Mouse (Mus musculus): ENCODE data around the gene Dnajc30. TPM values are rescaled to one million over a fixed set of nuclear protein-coding genes. Genes with fewer than 3 reads are reported as not detected.
A peak's percentile ranks its signal among the peaks of the same experiment; 100 is the strongest.

Gene Dnajc30
- polyA plus RNA-seq (2012; ENCODE audit: insufficient read depth, low replicate concordance), result 42.1 and 116 TPM in 2 replicates

- TF ChIP-seq GATA1 (IDR thresholded peaks at IDR 0.05; ENCODE audit: borderline replicate concordance, low read length) (no peak), FLI1 (IDR thresholded peaks at IDR 0.05; ENCODE audit: low read length) (no peak)
- H3K4me1 ChIP-seq, result peaks cover 39% of the 10 kb centered on the region
- peaks cover 64% of the 10 kb centered on the region for H3K36me3 ChIP-seq (replicated peaks; ENCODE audit: low read length)
- H3K27me3 ChIP-seq (replicated peaks), result no peaks in the 10 kb centered on the region
- 0 out of 2 replicates have a peak, but pooled peaks cover 4% of the 10 kb centered on the region for H3K9me3 ChIP-seq
- peak within 1 kb of the TSS; percentile 96 for H3K4me3 ChIP-seq (replicated peaks)
These were observed at the start of gene Dnajc30 for GRCm38 (mm10) chr5:135063629-135064381. Gene Dnajc30, plus strand, starts transcription at chr5:135064202.

GRCm38 (mm10) chr5:135015497-135015896, 48.5 kb upstream of the Dnajc30 start:
- TF ChIP-seq GATA1 (IDR thresholded peaks at IDR 0.05; ENCODE audit: borderline replicate concordance, low read length), result no peak
- TF ChIP-seq FLI1 (IDR thresholded peaks at IDR 0.05; ENCODE audit: low read length), result no peak
- peaks cover 56% of the 10 kb centered on the region for H3K4me1 ChIP-seq
- peaks cover 18% of the 10 kb centered on the region for H3K36me3 ChIP-seq (replicated peaks; ENCODE audit: low read length)
- peaks cover 6% of the 10 kb centered on the region for H3K27me3 ChIP-seq (replicated peaks)
- H3K9me3 ChIP-seq, result peaks cover 4% of the 10 kb centered on the region
- peak overlapping the region; percentile 19 for H3K4me3 ChIP-seq (replicated peaks)

GRCm38 (mm10) chr5:135016224-135016759, 47.7 kb upstream of the Dnajc30 start:
- Histone ChIP-seq H3K27me3 (replicated peaks) (peaks cover 12% of the 10 kb centered on the region), H3K4me1 (peaks cover 49% of the 10 kb centered on the region), H3K9me3 (peaks cover 12% of the 10 kb centered on the region), H3K4me3 (replicated peaks) (no peak overlapping the region), H3K36me3 (replicated peaks; ENCODE audit: low read length) (peaks cover 11% of the 10 kb centered on the region)
- no peak for TF ChIP-seq FLI1 (IDR thresholded peaks at IDR 0.05; ENCODE audit: low read length)

DNA sequence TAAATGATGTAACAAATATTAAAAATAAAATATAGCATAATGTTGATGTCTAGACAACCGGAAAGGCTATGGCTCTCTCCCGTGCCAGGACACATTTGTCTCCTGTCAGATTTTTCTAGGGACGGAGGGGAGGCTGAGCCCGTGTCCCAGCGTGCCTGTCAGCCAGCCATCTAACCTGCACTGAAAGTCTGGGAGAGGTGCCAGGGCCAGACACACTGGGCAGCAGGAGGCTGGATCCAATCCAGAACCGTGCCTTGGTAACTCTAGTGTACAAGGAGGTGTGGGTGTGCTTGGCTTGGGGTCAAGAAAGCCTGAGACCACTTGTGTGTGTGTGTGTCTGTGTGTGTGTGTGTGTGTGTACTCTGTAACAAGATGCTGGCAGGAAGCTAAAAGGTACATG, 42.2 kb upstream of the Dnajc30 start:
- Histone ChIP-seq H3K4me1 (peaks cover 52% of the 10 kb centered on the region), H3K27me3 (replicated peaks) (peaks cover 61% of the 10 kb centered on the region), H3K36me3 (replicated peaks; ENCODE audit: low read length) (no peaks in the 10 kb centered on the region), H3K9me3 (peaks cover 13% of the 10 kb centered on the region), H3K4me3 (replicated peaks) (no peak overlapping the region)
- no peak for TF ChIP-seq FLI1 (IDR thresholded peaks at IDR 0.05; ENCODE audit: low read length)
- TF ChIP-seq GATA1 (IDR thresholded peaks at IDR 0.05; ENCODE audit: borderline replicate concordance, low read length), result no peak

DNA sequence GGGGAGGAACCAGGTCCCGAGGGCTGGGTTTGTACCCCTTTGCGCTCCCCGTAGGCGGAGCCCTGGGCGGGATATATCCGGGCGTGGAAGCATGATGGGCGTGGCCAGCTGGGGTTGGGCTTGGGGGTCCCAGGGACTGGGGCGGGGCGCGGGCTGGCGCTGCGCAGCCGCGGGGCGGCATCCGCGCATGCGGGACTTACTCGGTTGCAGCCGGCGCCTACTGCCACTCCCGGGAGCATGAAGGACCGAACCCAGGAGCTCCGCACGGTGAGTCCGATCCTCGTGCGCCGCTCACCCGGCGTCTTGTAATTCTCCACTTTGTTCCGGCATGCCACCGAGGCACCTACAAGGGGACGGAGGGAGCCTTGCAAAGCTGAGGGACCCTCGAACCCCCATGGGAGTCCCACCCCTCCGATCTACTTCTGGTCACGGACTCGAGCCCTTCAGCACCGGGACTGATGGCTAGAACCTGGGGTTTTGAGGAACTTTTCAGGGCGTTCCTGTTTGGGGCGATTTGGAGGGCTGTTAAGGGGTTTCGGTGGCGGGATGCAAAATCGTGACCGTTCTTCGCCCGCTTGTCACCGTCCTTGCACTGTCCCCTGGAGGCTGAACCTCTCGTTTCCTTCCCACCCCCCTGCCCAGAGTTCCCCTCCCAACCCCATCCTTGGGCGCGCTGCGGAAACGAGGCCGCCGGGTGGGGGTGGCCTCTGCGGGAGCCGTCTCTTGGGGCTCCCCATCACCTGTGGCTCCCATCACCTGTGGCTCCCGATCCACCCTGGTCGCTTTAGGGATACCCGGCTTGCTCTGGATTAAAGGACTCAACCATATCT, 40.4 kb upstream of the Dnajc30 start, which contains the start of gene Stx1a:
TSS of gene Stx1a (plus strand) at position 139 of the 830 bp plus-strand sequence.
- peaks cover 49% of the 10 kb centered on the region for H3K4me1 ChIP-seq
- peak within 1 kb of the TSS; percentile 91 for H3K4me3 ChIP-seq (replicated peaks)
- peaks cover 68% of the 10 kb centered on the region for H3K27me3 ChIP-seq (replicated peaks)
- H3K36me3 ChIP-seq (replicated peaks; ENCODE audit: low read length), result no peaks in the 10 kb centered on the region
- TF ChIP-seq GATA1 (IDR thresholded peaks at IDR 0.05; ENCODE audit: borderline replicate concordance, low read length) (no peak), FLI1 (IDR thresholded peaks at IDR 0.05; ENCODE audit: low read length) (no peak)
- H3K9me3 ChIP-seq, result peaks cover 13% of the 10 kb centered on the region

GRCm38 (mm10) chr5:135024665-135025224, 39.3 kb upstream of the Dnajc30 start:
- peak overlapping the region; percentile 69 for H3K4me3 ChIP-seq (replicated peaks)
- peaks cover 55% of the 10 kb centered on the region for H3K4me1 ChIP-seq
- TF ChIP-seq GATA1 (IDR thresholded peaks at IDR 0.05; ENCODE audit: borderline replicate concordance, low read length), result no peak
- no peak for TF ChIP-seq FLI1 (IDR thresholded peaks at IDR 0.05; ENCODE audit: low read length)
- no peaks in the 10 kb centered on the region for H3K36me3 ChIP-seq (replicated peaks; ENCODE audit: low read length)
- peaks cover 13% of the 10 kb centered on the region for H3K9me3 ChIP-seq
- H3K27me3 ChIP-seq (replicated peaks), result peaks cover 77% of the 10 kb centered on the region

GRCm38 (mm10) chr5:135025899-135026298, 38.1 kb upstream of the Dnajc30 start:
- Histone ChIP-seq H3K27me3 (replicated peaks) (peaks cover 77% of the 10 kb centered on the region), H3K9me3 (peaks cover 5% of the 10 kb centered on the region), H3K4me1 (peaks cover 50% of the 10 kb centered on the region), H3K36me3 (replicated peaks; ENCODE audit: low read length) (no peaks in the 10 kb centered on the region), H3K4me3 (replicated peaks) (peak overlapping the region; percentile 62)
- no peak for TF ChIP-seq GATA1 (IDR thresholded peaks at IDR 0.05; ENCODE audit: borderline replicate concordance, low read length)
- TF ChIP-seq FLI1 (IDR thresholded peaks at IDR 0.05; ENCODE audit: low read length), result no peak

GRCm38 (mm10) chr5:135029007-135029854, 34.8 kb upstream of the Dnajc30 start:
- Histone ChIP-seq H3K36me3 (replicated peaks; ENCODE audit: low read length) (no peaks in the 10 kb centered on the region), H3K4me3 (replicated peaks) (peak overlapping the region; percentile 55), H3K27me3 (replicated peaks) (peaks cover 65% of the 10 kb centered on the region), H3K9me3 (peaks cover 6% of the 10 kb centered on the region), H3K4me1 (peaks cover 34% of the 10 kb centered on the region)
- TF ChIP-seq FLI1 (IDR thresholded peaks at IDR 0.05; ENCODE audit: low read length) (no peak), GATA1 (IDR thresholded peaks at IDR 0.05; ENCODE audit: borderline replicate concordance, low read length) (no peak)

DNA sequence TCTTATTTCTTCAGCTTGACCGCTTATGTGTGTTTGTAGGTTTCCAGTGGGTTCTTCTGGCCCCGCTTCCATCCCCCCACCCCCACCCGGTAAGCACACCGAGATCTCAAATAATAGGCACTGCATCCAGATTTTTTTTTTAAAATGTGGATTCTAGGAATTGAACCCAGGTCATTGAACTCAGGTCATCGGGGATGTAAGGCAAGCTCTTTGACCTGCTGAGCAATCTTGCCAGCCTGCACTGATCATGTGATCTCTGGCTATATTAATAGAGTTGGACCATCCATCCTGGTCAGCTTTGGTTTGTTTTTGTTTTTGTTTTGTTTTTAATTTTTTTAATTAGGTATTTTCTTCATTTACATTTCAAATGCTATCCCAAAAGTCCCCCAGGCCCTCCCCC, 31.4 kb upstream of the Dnajc30 start:
- no peaks in the 10 kb centered on the region for H3K36me3 ChIP-seq (replicated peaks; ENCODE audit: low read length)
- peaks cover 58% of the 10 kb centered on the region for H3K27me3 ChIP-seq (replicated peaks)
- no peak overlapping the region for H3K4me3 ChIP-seq (replicated peaks)
- TF ChIP-seq GATA1 (IDR thresholded peaks at IDR 0.05; ENCODE audit: borderline replicate concordance, low read length), result no peak
- no peak for TF ChIP-seq FLI1 (IDR thresholded peaks at IDR 0.05; ENCODE audit: low read length)
- peaks cover 19% of the 10 kb centered on the region for H3K4me1 ChIP-seq
- peaks cover 27% of the 10 kb centered on the region for H3K9me3 ChIP-seq
